Mouse (Mus musculus) heart, embryonic 16.5 days (tissue): ENCODE results near the gene Map3k15. TPM values are rescaled to one million over a fixed set of nuclear protein-coding genes. Genes with fewer than 3 reads are reported as not detected.

Source experiments
- ATAC-seq: fragments of 200-750 bp; cut with Nextera tagmentation; replicated peaks from 2 replicates; pipeline ENCODE4 v1.8.0; 2017; ENCODE audit warnings: moderate number of reproducible peaks; ENCODE audit not compliant: insufficient read depth, low FRiP score; ENCODE audit errors: extremely low read depth
- H3K27ac ChIP-seq: fragments of 300-500 bp; sonication (generic); 2 replicates; pipeline ENCODE4 v1.5.1; 2014; ENCODE audit warnings: mild to moderate bottlenecking, low read length, control low read depth, moderate library complexity
- H3K27me3 ChIP-seq: fragments of 300-500 bp; sonication (generic); 2 replicates; pipeline ENCODE4 v1.6.1; 2014; ENCODE audit warnings: low read length, mixed read lengths; ENCODE audit not compliant: control insufficient read depth, insufficient read depth
- H3K36me3 ChIP-seq: fragments of 300-500 bp; sonication (generic); 2 replicates; pipeline ENCODE4 v1.6.1; 2014; ENCODE audit not compliant: control insufficient read depth, insufficient read depth
- H3K4me1 ChIP-seq: fragments of 300-500 bp; sonication (generic); 2 replicates; pipeline ENCODE4 v1.6.1; 2014; ENCODE audit warnings: low read length, mixed read lengths; ENCODE audit not compliant: control insufficient read depth, insufficient read depth
- H3K4me2 ChIP-seq: fragments of 300-500 bp; sonication (generic); 2 replicates; pipeline ENCODE4 v1.6.1; 2014; ENCODE audit warnings: low read depth, mild to moderate bottlenecking, control low read depth, low read length
- H3K4me3 ChIP-seq: fragments of 300-500 bp; sonication (generic); 2 replicates; pipeline ENCODE4 v1.5.1; 2014; ENCODE audit warnings: mild to moderate bottlenecking, control low read depth, low read length
- H3K9ac ChIP-seq: fragments of 300-500 bp; sonication (generic); 2 replicates; pipeline ENCODE4 v1.6.1; 2014; ENCODE audit warnings: low read length, control low read depth
- H3K9me3 ChIP-seq: fragments of 300-500 bp; sonication (generic); replicated peaks from 2 replicates; pipeline ENCODE4 v1.6.1; 2016; ENCODE audit warnings: low read length; ENCODE audit not compliant: control insufficient read depth
- WGBS: fragments of 180-500 bp; shearing (Covaris S2); extraction: QIAGEN DNeasy Blood & Tissue Kit; methylation state at CpG from one replicate; pipeline ENCODE4 v1.1.7; 2014; 5-methylcytosine and 5-hydroxymethylcytosine counted together
- polyA plus RNA-seq: library from polyadenylated mRNA; unstranded; fragments of >200 nt; fragmentation: Nextera tagmentation; extraction: Ambion mirVana; gene quantifications from 2 replicates; pipeline ENCODE4 v1.2.1, GENCODE M21; 2015

Gene Map3k15
- polyA plus RNA-seq, result 0.10 and 0.26 TPM in 2 replicates

- H3K27ac ChIP-seq, result no peak within 1 kb of the TSS
- H3K4me2 ChIP-seq, result peak within 1 kb of the TSS; percentile 90
- H3K4me3 ChIP-seq, result peak within 1 kb of the TSS; percentile 52
- no peaks in the 10 kb centered on the region for H3K9me3 ChIP-seq
- H3K4me1 ChIP-seq, result no peaks in the 10 kb centered on the region
- peak within 1 kb of the TSS; percentile 56 for H3K9ac ChIP-seq
- 19% methylated on average over 88 of the region's 108 CpGs for WGBS
- ATAC-seq, result peak; percentile 49
- H3K36me3 ChIP-seq, result no peaks in the 10 kb centered on the region
- no peaks in the 10 kb centered on the region for H3K27me3 ChIP-seq
These were observed at the start of gene Map3k15 for GRCm38 (mm10) chrX:159988002-159988960. Gene Map3k15, plus strand, starts transcription at chrX:159988433.

- Histone ChIP-seq H3K27ac (peak overlapping the region; percentile 96), H3K27me3 (no peaks in the 10 kb centered on the region), H3K9me3 (no peaks in the 10 kb centered on the region), H3K36me3 (no peaks in the 10 kb centered on the region), H3K4me1 (no peaks in the 10 kb centered on the region), H3K9ac (peak overlapping the region; percentile 68), H3K4me2 (peak overlapping the region; percentile 53), H3K4me3 (peak overlapping the region; percentile 44)
- WGBS, result 55% methylated on average over 2 of the region's 2 CpGs
- peak; percentile 94 for ATAC-seq
These were observed 45.7 kb upstream of the Map3k15 start for GRCm38 (mm10) chrX:159942569-159942968.

GRCm38 (mm10) chrX:159943586-159943985, 44.6 kb upstream of the Map3k15 start:
- no peaks in the 10 kb centered on the region for H3K4me1 ChIP-seq
- no peaks in the 10 kb centered on the region for H3K36me3 ChIP-seq
- ATAC-seq, result no peak
- H3K4me2 ChIP-seq, result peak overlapping the region; percentile 53
- peak overlapping the region; percentile 96 for H3K27ac ChIP-seq
- H3K9ac ChIP-seq, result peak overlapping the region; percentile 68
- WGBS, result 39% methylated on average over 1 of the region's 1 CpGs
- no peaks in the 10 kb centered on the region for H3K9me3 ChIP-seq
- H3K27me3 ChIP-seq, result no peaks in the 10 kb centered on the region
- peak overlapping the region; percentile 44 for H3K4me3 ChIP-seq

GRCm38 (mm10) chrX:159953546-159954429, 34.4 kb upstream of the Map3k15 start:
- WGBS, result 63% methylated on average over 7 of the region's 7 CpGs
- Histone ChIP-seq H3K4me1 (peaks cover 21% of the 10 kb centered on the region), H3K4me2 (no peak overlapping the region), H3K9me3 (no peaks in the 10 kb centered on the region), H3K27me3 (no peaks in the 10 kb centered on the region), H3K9ac (no peak overlapping the region), H3K36me3 (no peaks in the 10 kb centered on the region), H3K27ac (peak overlapping the region; percentile 23), H3K4me3 (no peak overlapping the region)
- no peak for ATAC-seq

GRCm38 (mm10) chrX:159954430-159954779, 33.8 kb upstream of the Map3k15 start:
- no peaks in the 10 kb centered on the region for H3K9me3 ChIP-seq

GRCm38 (mm10) chrX:159955433-159955832, 32.8 kb upstream of the Map3k15 start:
- no peaks in the 10 kb centered on the region for H3K27me3 ChIP-seq
- peak overlapping the region; percentile 6; the same call in 1 of the 2 replicates for H3K4me2 ChIP-seq
- no peaks in the 10 kb centered on the region for H3K36me3 ChIP-seq
- no peak overlapping the region for H3K9ac ChIP-seq
- peaks cover 21% of the 10 kb centered on the region for H3K4me1 ChIP-seq
- H3K4me3 ChIP-seq, result no peak overlapping the region
- H3K9me3 ChIP-seq, result no peaks in the 10 kb centered on the region
- ATAC-seq, result 0 out of 2 replicates have a peak, but pooled peaks have one; percentile 52
- WGBS, result 54% methylated on average over 6 of the region's 6 CpGs
- no peak overlapping the region for H3K27ac ChIP-seq

More at GRCm38 (mm10) chrX:159954430-159954779, 33.8 kb upstream of the Map3k15 start:
- Histone ChIP-seq H3K27ac (no peak overlapping the region; the same call in 1 of the 2 replicates), H3K9ac (no peak overlapping the region), H3K4me3 (no peak overlapping the region), H3K27me3 (no peaks in the 10 kb centered on the region), H3K36me3 (no peaks in the 10 kb centered on the region), H3K4me1 (peaks cover 21% of the 10 kb centered on the region), H3K4me2 (no peak overlapping the region)
- no peak for ATAC-seq
- 56% methylated on average over 4 of the region's 4 CpGs for WGBS

GRCm38 (mm10) chrX:159961385-159961784, 26.8 kb upstream of the Map3k15 start:
- H3K36me3 ChIP-seq, result peaks cover 7% of the 10 kb centered on the region
- no peak overlapping the region for H3K27ac ChIP-seq
- no peak overlapping the region for H3K9ac ChIP-seq
- ATAC-seq, result no peak
- no peaks in the 10 kb centered on the region for H3K9me3 ChIP-seq
- no peak overlapping the region for H3K4me3 ChIP-seq
- H3K4me1 ChIP-seq, result no peaks in the 10 kb centered on the region
- H3K4me2 ChIP-seq, result no peak overlapping the region
- WGBS, result 56% methylated on average over 2 of the region's 2 CpGs
- no peaks in the 10 kb centered on the region for H3K27me3 ChIP-seq

- no peak overlapping the region for H3K9ac ChIP-seq
- no peaks in the 10 kb centered on the region for H3K27me3 ChIP-seq
- no peak overlapping the region for H3K27ac ChIP-seq
- H3K36me3 ChIP-seq, result peaks cover 12% of the 10 kb centered on the region
- WGBS, result 30% methylated on average over 4 of the region's 4 CpGs
- H3K9me3 ChIP-seq, result no peaks in the 10 kb centered on the region
- no peak for ATAC-seq
- H3K4me1 ChIP-seq, result no peaks in the 10 kb centered on the region
- no peak overlapping the region for H3K4me3 ChIP-seq
- no peak overlapping the region for H3K4me2 ChIP-seq
These were observed 25.0 kb upstream of the Map3k15 start for GRCm38 (mm10) chrX:159963273-159963672.
